Mouse (Mus musculus): ENCODE results near the gene Bach2. TPM values are rescaled to one million over a fixed set of nuclear protein-coding genes. Genes with fewer than 3 reads are reported as not detected.

Bach2 gene
- polyA plus RNA-seq, 2 experiments, result 0.45 to 0.67 TPM

DNA sequence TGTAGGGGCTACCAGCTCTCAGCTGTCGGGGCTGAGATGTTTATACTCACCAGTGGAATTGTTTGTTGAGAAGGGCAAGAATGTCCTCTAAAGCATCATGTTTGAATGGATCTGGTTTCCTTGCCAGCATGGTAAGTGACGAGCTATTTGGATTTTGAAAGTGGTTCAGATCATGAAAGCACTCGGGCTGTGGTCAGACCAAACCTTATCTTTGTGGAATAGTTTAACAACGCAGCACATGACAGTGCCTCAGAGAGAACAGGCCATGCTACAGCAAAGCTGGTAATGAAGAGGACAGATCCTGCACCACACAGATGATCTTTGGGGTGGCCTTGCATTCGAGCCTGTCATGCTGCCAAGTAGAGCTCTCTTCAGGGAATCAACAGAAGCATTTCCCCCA, 68.6 kb downstream of the Bach2 start:
- H3K9me3 ChIP-seq (ENCODE audit: control insufficient read depth, low read length), result no peaks in the 10 kb centered on the region
- H3K36me3 ChIP-seq (replicated peaks; ENCODE audit: control insufficient read depth, insufficient read depth, low read depth), result no peaks in the 10 kb centered on the region
- WGBS (ENCODE audit: insufficient replicate concordance), result 15% methylated on average over 5 of the region's 5 CpGs
- H3K27me3 ChIP-seq (ENCODE audit: control insufficient read depth, insufficient read depth, low read length), result no peaks in the 10 kb centered on the region
- ATAC-seq (ENCODE audit: insufficient read depth) (no peak), DNase-seq (ENCODE audit: low read depth in 3 of 3, low spot score in 3 of 3) (no peak)
- no peak for TF ChIP-seq CTCF (IDR thresholded peaks at IDR 0.05; ENCODE audit: low read depth)
- no peak for TF ChIP-seq EP300 (IDR thresholded peaks at IDR 0.05; ENCODE audit: low read depth)
- peaks cover 0 to 33% of the 10 kb centered on the region in 2 experiments; a peak in 2 of 4 replicates for H3K4me1 ChIP-seq (replicated peaks; ENCODE audit: control insufficient read depth in 2 of 2, insufficient read depth in 2 of 2, low read length in 1 of 2)
- no peak overlapping the region for H3K4me3 ChIP-seq (ENCODE audit: insufficient read depth in 1 of 2, low read depth in 2 of 2, low read length in 2 of 2)
- no peak overlapping the region for H3K9ac ChIP-seq (replicated peaks)
- no peak overlapping the region for H3K27ac ChIP-seq
- H3K4me2 ChIP-seq (ENCODE audit: low read depth), result no peak overlapping the region

DNA sequence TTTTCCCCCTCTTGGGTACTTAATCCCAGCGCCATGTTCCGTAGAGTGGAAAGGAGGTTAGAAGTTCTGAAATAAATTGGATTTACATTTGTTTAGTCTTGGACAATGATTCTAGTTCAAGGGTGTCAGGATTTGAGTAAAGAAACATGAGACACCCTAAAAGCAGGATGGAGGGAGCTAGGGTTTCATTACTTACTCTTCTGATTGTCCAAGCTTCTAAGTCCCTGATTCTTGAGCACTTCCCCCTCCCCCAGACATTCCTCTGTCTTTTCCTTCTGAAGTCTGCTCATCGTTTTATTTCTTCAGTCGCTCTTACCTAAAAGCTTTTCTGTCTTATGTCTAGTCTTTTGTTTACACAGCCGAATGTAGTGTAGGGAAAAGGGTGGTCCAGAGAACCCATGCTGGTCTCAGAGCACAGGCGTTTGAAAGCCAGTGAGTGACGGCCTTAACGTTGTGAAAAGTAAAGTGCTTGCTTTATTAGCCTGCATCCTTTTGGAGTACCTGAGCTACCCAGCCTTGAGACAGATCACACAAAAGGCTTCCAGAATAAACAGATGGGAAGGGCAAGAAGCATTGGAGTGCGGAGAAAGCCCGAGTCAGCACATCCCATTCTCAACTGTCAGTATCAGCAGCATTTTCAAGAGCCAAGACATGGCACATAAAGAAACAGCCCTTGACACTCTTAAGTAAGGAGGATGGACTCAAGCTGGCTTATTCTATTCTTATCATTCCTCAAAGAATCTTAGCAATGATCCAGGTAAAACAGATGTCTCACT, 73.8 kb downstream of the Bach2 start:
- Histone ChIP-seq H3K4me1 (replicated peaks; ENCODE audit: control insufficient read depth in 2 of 2, insufficient read depth in 2 of 2, low read length in 1 of 2) (peaks cover 0 to 7% of the 10 kb centered on the region in 2 experiments; a peak in 2 of 4 replicates), H3K4me3 (ENCODE audit: insufficient read depth in 1 of 2, low read depth in 2 of 2, low read length in 2 of 2) (no peak overlapping the region), H3K4me2 (ENCODE audit: low read depth) (no peak overlapping the region), H3K9me3 (ENCODE audit: control insufficient read depth, low read length) (no peaks in the 10 kb centered on the region), H3K27me3 (ENCODE audit: control insufficient read depth, insufficient read depth, low read length) (no peaks in the 10 kb centered on the region), H3K9ac (replicated peaks) (no peak overlapping the region), H3K36me3 (replicated peaks; ENCODE audit: control insufficient read depth, insufficient read depth, low read depth) (no peaks in the 10 kb centered on the region), H3K27ac (no peak overlapping the region)
- WGBS (ENCODE audit: insufficient replicate concordance), result 64% methylated on average over 10 of the region's 10 CpGs
- ATAC-seq (ENCODE audit: insufficient read depth), result no peak
- DNase-seq (ENCODE audit: low read depth in 3 of 3, low spot score in 3 of 3), result no peak
- TF ChIP-seq CTCF (IDR thresholded peaks at IDR 0.05; ENCODE audit: low read depth), result no peak
- TF ChIP-seq EP300 (IDR thresholded peaks at IDR 0.05; ENCODE audit: low read depth), result no peak

DNA sequence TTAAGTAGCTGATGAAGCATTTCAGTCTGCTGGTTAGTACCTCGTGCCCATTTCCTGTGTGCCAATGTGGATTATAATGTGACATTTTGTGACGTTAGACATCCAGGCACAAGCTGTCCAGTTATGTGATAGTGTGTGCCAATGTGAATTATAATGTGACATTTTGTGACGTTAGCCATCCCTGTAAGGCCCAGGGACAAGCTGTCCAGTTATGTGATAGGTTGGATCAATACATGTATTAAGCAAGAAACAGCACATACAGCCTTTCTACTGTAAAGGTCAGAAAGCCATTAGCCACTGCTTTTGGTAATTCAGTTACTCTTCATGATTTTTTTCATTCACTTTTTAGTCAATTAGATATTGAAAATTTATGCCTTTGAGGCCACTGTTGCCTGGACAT, 76.3 kb downstream of the Bach2 start:
- TF ChIP-seq CTCF (IDR thresholded peaks at IDR 0.05; ENCODE audit: low read depth) (no peak), EP300 (IDR thresholded peaks at IDR 0.05; ENCODE audit: low read depth) (no peak)
- Histone ChIP-seq H3K27me3 (ENCODE audit: control insufficient read depth, insufficient read depth, low read length) (no peaks in the 10 kb centered on the region), H3K4me1 (replicated peaks; ENCODE audit: control insufficient read depth in 2 of 2, insufficient read depth in 2 of 2, low read length in 1 of 2) (peaks cover 0 to 5% of the 10 kb centered on the region in 2 experiments; a peak in 1 of 4 replicates), H3K4me2 (ENCODE audit: low read depth) (no peak overlapping the region), H3K9me3 (ENCODE audit: control insufficient read depth, low read length) (no peaks in the 10 kb centered on the region), H3K9ac (replicated peaks) (no peak overlapping the region), H3K27ac (no peak overlapping the region), H3K36me3 (replicated peaks; ENCODE audit: control insufficient read depth, insufficient read depth, low read depth) (no peaks in the 10 kb centered on the region), H3K4me3 (ENCODE audit: insufficient read depth in 1 of 2, low read depth in 2 of 2, low read length in 2 of 2) (no peak overlapping the region)
- DNase-seq (ENCODE audit: low read depth in 3 of 3, low spot score in 3 of 3) (no peak), ATAC-seq (ENCODE audit: insufficient read depth) (no peak)
- 57% methylated on average over 3 of the region's 3 CpGs for WGBS (ENCODE audit: insufficient replicate concordance)

DNA sequence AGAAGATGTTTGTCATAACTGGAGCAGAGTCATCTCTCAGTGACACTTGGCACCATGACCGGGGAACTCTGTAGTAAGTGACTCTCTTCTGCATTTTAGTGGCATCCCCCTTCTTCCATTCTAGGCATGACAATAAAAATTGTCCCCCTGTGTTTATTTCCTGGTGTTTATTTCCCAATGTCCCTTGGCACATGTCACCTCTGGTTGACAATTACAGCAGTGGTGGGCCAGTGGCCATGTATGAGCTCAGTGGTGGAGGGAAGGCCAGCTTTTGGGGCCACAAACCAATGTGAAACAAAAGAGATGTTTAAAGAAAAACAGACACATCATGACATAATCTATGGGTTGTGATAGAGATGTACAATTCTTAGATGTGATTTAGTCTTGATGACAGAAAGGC, 80.0 kb downstream of the Bach2 start:
- peaks cover 0 to 5% of the 10 kb centered on the region in 2 experiments; a peak in 1 of 4 replicates for H3K4me1 ChIP-seq (replicated peaks; ENCODE audit: control insufficient read depth in 2 of 2, insufficient read depth in 2 of 2, low read length in 1 of 2)
- no peaks in the 10 kb centered on the region for H3K36me3 ChIP-seq (replicated peaks; ENCODE audit: control insufficient read depth, insufficient read depth, low read depth)
- H3K4me2 ChIP-seq (ENCODE audit: low read depth), result no peak overlapping the region
- H3K27me3 ChIP-seq (ENCODE audit: control insufficient read depth, insufficient read depth, low read length), result no peaks in the 10 kb centered on the region
- no peak overlapping the region for H3K4me3 ChIP-seq (ENCODE audit: insufficient read depth in 1 of 2, low read depth in 2 of 2, low read length in 2 of 2)
- no peak overlapping the region for H3K9ac ChIP-seq (replicated peaks)
- H3K27ac ChIP-seq, result no peak overlapping the region
- 82% methylated on average over 1 of the region's 1 CpGs for WGBS (ENCODE audit: insufficient replicate concordance)
- ATAC-seq (ENCODE audit: insufficient read depth), result no peak
- TF ChIP-seq EP300 (IDR thresholded peaks at IDR 0.05; ENCODE audit: low read depth), result no peak
- TF ChIP-seq CTCF (IDR thresholded peaks at IDR 0.05; ENCODE audit: low read depth), result no peak
- no peak for DNase-seq (ENCODE audit: low read depth in 3 of 3, low spot score in 3 of 3)
- no peaks in the 10 kb centered on the region for H3K9me3 ChIP-seq (ENCODE audit: control insufficient read depth, low read length)

DNA sequence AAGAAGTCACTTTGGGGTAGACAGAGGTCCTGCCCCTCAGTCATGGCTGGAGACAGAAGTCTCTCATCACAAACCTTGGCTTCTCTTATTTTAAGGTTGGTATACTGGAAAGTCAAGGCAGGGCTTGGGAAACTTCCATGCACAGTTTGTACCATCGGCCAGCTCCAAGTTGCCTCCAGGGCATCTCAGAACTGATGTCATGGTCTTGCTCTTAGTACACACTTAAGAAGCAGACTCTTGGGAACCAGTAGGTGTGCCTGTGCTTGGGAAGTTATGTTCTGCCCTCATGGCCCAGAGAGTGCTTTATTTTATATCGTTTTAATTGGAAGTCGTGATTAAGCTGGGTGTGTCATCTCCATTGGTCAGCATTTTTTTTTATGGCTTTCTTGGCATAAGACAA, 80.7 kb downstream of the Bach2 start:
- WGBS (ENCODE audit: insufficient replicate concordance), result 73% methylated on average over 3 of the region's 3 CpGs
- no peak overlapping the region for H3K9ac ChIP-seq (replicated peaks)
- DNase-seq (ENCODE audit: low read depth in 3 of 3, low spot score in 3 of 3), result no peak

More for the DNA sequence above, 80.7 kb downstream of the Bach2 start:
- no peak for TF ChIP-seq CTCF (IDR thresholded peaks at IDR 0.05; ENCODE audit: low read depth)
- TF ChIP-seq EP300 (IDR thresholded peaks at IDR 0.05; ENCODE audit: low read depth), result no peak
- no peak overlapping the region for H3K27ac ChIP-seq
- H3K4me3 ChIP-seq (ENCODE audit: insufficient read depth in 1 of 2, low read depth in 2 of 2, low read length in 2 of 2), result no peak overlapping the region
- no peak for ATAC-seq (ENCODE audit: insufficient read depth)
- peaks cover 0 to 5% of the 10 kb centered on the region in 2 experiments; a peak in 1 of 4 replicates for H3K4me1 ChIP-seq (replicated peaks; ENCODE audit: control insufficient read depth in 2 of 2, insufficient read depth in 2 of 2, low read length in 1 of 2)
- H3K4me2 ChIP-seq (ENCODE audit: low read depth), result no peak overlapping the region
- no peaks in the 10 kb centered on the region for H3K27me3 ChIP-seq (ENCODE audit: control insufficient read depth, insufficient read depth, low read length)
- no peaks in the 10 kb centered on the region for H3K9me3 ChIP-seq (ENCODE audit: control insufficient read depth, low read length)
- H3K36me3 ChIP-seq (replicated peaks; ENCODE audit: control insufficient read depth, insufficient read depth, low read depth), result no peaks in the 10 kb centered on the region
